Mouse (Mus musculus): ENCODE data around the gene Ift122.

The Ift122 gene

DNA sequence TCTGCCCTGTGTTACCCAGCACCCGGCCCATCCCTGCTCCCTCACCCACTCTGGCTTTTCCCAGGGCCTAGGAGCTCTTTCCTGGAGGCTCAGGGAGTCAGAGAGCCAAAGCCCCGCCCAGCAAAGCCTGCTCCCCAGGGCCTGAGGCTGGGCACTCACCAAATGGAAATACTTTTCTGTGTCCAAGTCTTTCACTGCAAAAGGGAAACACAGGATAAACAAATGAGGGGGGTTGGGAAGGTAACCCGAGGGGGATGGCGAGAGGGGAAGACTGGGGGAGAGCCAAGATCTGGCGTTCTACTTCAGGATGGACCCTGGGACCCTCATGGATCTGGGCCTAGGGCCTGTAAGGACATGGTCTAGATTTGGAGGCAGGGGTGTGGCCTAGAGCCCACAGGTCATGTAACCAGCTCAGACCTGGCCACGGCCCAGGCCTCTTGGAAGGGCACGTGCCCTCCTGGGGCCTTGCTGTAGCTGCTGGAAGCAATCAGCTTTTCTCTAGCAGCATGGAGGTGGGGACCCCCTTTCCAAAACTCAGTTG, 106.0 kb downstream of the Ift122 start:
- peak in 1 of 2 experiments; percentile 60 for DNase-seq (ENCODE audit: low spot score in 2 of 2)

DNA sequence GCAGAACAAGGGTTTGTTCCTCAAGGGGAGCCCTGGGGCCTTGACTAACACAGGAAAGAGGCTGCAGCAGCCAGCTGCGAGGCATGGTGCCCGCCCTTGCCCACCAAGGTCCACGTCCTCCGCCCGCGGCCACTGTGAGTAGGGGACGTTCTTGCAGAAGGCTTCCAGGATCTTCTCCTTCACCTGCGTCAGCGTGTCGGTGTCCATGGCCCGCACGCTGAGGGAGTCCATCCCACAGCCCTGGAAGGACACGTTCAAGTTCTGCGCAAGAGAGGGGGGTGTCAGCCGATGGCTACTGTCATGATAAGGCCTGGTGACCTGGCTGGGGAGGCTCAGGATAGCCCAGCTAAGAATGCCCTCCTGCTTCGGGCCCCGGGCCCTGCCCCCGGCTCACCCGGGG, 107.1 kb downstream of the Ift122 start:
- no peak for DNase-seq (ENCODE audit: low spot score in 2 of 2)

DNA sequence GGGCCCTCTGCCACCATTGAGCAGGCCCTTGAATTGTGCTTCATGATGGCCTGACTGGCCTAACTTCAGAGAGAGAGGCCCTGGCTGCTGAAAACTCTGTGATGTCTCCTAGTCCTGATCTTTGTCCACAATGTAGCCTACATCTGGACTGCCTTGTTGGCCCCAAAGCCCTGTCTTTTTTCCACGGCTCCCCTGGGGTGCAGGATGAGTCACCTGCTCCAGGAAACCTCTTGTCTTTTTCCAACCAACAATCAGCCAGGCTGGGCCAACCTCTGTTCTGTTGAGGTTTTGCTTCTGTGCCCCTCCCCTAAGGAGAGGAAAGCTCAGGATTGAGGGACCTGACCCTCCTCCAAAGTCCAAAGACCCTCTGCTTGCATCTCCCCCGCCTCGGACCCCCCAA, 108.5 kb downstream of the Ift122 start:
- no peak for DNase-seq (ENCODE audit: low spot score in 2 of 2)

DNA sequence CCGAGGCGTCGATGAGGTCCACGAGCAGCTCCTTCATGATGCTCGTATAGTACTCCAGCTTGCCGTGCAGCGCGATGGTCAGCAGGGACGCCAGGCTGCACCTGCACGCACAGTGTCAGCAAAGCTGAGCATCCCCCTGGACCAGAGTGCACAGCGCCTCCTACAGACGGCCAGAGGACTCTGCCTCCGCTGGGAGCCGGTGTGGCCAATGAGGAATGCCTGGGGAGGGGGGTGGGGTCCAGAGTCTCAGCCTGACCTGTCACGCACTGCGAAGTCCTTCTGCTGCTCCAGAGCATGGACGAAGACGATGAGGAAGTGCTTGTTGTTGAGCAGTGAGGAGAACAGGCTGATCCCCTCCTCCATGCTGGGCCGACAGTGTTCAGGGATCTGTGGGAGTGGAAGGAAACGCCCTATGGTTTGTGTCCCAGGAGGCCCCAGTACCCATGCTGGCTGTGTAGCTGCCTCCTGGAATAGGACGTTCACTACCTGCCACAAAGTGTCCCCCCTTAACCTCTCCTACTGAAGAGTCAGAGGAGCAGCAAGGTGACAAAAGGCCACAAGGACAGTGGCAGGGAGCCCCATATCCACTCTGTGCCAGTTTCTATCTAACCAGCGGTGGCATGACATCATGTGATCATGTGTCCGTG, 109.3 kb downstream of the Ift122 start:
- DNase-seq (ENCODE audit: low spot score in 2 of 2) = no peak

DNA sequence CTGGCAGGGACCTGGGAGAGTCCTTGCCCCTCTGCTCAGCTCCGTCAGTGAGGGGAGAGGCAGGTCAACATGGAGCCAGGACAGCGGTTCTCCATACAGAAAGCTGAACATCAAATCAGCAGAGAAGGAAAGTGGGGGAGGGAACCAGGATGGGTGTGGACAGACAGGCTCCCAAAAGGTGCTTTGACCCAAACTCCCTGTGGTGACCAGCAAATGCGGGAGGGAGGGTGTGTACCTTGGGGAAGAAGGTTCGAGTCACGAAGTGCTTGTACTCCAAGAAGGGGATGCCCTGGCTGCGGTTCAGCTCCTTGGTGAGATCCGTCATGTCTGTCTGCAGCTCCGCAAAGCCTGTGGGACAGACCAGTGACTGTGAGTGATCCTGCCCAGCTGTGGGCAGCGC, 110.4 kb downstream of the Ift122 start:
- DNase-seq (ENCODE audit: low spot score in 2 of 2) = no peak

DNA sequence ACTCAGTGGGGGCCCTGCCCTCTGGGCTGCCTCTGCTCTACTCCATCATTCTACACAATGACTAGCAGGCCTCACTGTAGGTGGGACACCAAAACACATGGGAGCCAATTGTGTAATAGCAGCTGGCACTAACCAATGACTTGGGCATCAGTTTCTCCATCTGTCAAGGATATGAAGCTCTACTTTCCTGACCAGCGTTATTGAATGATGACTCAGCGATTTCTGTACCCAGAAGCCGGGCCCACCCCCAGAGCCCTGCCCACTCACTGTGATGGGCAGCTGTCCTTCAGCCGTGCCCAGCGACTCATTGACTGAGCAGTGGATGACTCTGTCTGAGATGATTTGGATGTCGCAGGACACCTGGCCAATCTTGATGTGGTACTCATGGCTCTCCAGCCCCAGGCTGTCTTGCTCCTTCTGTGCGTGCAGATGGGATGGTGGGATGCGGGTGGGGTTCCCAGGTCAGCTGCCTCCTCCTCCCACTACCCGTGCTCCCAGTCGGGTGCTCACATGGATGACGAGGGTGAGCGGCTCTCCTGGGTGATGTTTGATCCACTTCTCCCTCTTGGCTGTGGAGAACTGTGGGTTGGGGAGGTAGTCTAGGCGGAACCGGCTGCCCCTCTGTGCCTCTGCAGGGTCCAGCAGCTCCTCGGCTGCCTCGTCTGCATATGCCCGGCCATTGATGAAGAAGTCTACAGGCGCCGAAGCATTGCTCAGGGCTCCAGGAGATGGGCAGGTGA, 113.1 kb downstream of the Ift122 start:
- no peak for DNase-seq (ENCODE audit: low spot score in 2 of 2)

DNA sequence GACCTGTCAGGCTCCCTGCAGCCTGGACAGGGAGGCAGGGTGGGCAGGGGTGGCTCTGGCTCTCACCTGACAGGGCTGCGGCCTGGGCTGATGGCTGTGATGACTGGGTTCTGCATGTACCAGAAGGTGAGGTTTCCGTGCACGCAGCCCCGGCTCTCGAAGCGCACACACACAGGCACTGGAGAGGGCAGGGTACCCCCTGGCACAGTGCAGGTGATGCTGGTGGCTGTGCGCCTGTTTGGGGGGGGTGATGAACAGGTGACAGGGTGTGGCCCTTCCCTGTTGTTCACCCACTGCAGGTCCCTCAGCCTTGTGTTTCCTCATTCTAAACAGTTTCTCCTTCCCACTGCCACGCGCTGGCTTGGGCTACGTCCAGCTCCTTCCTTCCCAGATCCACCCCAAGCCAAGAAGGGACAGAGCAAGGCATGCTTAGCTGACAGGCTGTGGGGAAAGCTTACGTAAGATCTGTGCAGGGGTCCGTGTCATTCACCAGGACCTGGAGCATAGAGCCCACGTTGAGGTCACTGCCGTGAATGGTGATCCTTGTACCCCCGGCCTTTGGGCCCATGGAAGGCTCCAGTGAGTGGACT, 114.1 kb downstream of the Ift122 start:
- no peak for DNase-seq (ENCODE audit: low spot score in 2 of 2)

DNA sequence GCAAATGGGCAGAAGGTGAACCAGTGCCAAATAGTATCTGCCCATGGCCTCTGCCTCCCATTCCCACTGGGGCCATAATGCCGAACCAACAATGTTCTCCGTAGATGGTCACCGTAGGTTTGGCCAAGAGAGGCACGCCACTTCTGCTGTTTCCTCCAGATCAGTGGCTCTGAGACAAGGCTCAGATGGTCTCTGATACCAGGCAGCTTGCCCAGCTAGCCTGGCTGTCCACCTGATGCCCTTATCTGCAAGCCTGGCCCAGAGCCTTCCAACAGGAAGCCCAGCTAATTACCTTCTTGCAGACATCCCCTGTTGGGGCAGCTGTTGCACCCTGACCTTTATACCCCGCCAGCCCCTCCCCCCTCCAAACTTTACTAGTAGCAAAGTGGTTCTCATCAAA, 114.8 kb downstream of the Ift122 start:
- no peak for DNase-seq (ENCODE audit: low spot score in 2 of 2)

DNA sequence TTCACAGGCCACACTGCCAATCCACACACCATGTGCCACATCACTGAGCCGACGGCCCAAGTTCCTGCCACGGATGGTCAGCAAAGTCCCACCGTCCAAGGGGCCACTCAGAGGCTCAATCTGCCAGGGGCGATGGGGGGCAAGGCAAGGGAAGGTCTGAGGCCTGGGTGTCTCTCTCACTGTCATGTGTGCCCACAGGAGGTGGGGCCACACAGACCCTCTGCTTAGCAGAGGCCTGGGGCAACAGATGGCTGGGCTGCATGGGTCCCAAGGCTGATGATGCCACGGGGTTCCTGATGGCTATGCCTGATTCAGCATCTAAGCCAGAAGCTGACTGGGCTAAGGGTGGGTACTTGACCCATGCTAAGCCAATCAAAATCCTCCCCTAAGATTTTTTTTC, 115.4 kb downstream of the Ift122 start:
- DNase-seq (ENCODE audit: low spot score in 2 of 2) = no peak

DNA sequence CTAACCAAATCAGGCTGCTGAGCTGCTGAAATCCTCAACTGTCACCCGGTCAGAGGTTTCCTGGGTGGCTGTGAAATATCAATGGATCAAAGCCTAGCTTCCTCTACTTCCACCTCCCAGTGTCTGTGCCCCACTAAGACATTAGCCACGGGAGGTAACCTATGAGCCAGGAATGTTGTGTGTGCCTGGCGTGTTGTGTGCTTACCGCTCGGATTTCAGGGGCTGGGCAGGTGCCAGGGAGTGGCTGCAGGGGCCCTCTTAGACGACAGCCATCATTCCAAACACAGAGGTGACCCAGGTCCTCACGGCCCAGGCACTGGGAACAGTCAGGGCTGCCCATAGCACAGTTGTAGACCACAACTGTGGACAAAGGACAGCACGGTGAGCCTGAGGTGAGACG, 115.8 kb downstream of the Ift122 start:
- no peak for DNase-seq (ENCODE audit: low spot score in 2 of 2)

DNA sequence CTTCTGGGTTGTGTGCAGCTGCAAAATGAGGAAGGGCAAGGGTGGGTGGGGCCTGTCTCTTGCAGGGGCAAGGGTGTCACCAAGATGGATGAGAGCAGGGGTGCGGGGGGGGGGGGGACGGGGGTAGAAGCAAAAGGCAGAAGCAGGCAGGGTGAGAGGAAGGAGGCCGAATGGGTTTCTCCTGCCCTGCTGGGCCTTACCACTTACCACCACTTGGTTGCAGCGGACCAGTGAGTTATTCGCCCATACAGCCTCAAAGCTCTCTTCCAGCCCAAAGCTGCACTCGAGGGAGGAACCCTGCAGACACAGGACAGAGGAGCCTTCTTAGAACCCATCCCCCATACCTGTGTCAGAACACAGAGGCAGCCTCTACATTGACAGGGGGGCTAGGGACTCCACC, 116.7 kb downstream of the Ift122 start:
- DNase-seq (ENCODE audit: low spot score in 2 of 2) = no peak

DNA sequence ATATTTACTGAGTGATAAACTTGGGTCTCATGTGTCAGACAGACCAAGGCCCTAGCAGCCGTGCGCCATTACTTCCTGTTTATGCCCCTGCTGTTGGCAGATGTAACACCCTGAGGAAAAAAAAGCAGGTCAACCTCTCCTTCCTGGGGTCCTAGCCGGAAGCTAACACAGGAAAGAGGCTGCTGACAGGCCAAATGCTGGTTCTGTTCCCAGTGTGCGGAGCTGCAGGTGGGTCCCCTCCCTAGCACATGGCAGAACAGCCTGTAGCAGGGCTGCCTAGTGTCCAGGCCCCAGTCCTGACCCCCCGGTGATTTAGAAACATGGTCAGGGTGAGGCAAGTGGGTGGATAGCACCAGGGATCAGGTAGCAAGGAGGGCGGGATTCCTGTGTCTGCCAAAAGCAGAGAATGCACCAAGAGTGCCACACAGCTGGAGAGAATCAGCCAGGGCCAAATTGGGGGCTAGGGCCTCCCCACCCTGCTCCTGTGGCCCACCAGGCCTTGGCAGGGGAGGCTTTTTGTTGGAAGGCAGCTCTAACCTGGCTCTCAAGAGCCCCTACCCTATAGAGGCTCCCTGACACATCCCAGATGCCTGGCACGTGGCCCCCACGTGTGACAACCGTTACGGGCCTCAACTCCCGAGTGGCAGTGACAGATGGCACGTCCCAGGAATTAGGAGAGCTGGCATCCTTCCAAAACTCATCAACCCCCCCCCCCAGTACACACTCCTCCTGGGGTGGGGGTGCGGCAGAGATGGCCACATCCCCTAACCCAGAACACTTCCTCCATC, 118.2 kb downstream of the Ift122 start:
- no peak for DNase-seq (ENCODE audit: low spot score in 2 of 2)

DNA sequence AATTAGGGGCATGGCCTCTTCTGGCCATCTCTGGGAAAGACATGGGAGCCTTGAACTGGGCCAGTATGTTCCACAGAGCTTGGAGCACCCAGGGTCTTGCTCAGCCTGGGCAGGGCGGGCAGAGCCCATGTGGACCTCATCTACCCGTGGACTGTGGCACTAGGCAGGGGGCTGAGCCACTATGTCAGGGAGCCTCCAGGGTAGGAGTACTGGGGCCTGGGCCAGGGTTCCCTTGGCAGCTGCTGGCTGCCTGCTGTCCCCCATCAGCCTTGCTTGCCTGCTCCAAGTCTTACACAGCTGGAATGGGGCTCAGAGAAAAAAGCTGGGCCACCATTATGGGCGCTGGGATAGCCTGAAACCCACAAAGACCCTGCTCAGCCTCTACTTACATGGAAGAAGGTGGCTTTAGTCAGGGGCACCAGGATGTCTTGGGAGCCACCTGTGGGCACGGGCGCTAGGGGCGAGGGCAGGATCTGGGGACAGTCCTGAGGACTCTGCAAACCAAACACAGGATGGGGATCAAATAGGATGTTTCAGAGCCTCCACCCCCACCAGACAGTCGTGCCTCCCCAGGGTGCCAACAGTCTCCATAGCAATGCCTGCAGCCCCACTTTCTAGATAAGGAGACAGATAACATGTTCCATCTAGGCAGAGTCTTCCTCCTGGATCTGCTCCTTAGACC, 119.0 kb downstream of the Ift122 start:
- DNase-seq (ENCODE audit: low spot score in 2 of 2) = no peak

DNA sequence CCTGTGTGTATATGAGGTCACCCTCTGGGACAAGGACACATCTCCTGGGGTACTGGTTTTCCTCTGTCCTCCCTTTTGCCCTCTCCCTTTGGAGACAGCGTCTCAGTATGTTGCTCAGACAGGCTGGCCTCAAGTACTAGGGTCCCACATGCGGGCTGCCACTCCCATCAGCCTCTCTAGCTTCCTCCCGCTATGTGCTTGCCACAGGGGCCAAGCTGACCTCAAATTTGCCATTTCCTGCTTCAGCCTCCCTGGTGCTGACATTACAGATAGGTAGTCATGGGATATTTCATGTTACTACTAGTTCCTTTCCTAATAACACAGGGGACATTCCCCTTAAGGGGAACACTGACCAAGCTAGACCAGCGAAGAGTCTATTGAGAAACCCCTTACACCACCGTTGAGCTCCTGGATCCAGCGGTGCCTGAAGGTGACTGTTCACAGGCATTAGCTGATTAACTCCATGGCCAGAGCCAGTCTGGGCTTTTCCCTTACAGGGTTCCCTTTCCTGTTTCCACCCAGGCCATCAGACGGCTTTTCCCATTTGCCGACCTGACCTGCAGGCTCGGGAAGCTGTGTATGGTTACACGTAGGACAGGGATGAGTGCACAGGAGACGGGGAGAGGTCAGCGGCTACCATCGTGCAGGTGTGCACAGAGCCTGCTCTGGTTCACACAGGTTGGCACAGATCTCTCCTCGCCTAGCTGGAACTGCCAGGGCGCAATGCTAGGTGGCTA, 120.0 kb downstream of the Ift122 start:
- no peak for DNase-seq (ENCODE audit: low spot score in 2 of 2)

DNA sequence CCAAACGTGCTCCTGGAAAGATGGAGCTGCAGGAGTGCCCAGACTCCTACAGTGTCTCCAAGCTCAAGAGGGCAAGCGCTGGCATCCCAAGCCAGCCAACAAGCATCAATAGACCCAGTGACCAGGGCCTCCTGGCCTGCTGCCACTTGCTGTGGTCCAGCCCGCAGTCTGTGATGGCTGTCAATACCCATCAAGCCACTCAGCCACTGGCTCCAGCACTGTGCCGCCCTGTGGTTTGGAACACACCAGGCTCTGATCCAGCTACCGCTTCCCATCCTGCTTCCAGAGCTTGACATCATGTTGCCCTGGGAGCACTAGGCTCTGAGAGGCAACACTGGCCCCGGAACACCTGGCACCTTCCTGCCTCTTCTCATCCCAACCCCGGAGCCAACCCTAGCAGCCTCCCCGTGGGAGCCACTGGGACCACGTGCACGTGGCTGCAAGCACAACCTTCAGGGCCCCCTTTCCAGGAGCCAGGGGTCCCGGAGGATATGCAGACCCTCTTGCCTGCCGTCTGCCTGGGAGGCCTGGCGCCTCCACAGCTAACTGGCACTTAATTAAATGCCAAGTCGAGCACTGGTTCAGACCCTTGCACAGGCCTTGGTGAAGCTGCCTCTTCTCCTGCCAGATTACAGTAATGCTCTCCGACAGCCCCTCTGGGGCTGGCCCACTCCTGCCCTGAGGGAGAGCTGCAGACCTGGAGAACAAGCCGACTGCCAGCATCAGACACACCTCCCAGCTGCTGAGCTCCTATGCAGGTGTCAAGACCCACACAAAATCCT, 120.8 kb downstream of the Ift122 start:
- DNase-seq (ENCODE audit: low spot score in 2 of 2) = no peak

DNA sequence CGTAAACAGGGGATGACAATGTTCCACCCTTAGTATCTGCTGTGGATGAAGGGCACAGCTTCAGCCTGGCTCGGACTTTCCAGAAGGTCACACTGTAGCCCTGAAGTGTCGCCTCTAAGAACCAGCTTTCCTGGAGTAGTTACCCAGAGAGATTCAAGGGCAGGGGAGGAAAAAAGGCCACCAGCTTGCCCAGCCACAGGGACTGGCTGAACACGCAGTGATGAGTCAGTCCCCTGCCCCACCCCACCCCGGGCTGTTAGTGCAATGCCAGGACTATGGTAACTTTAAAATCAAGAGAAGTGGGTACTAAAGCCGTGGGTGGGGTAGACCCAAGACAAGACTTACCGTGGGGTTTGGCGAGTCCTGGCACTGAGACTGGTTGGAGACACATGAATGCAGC, 122.3 kb downstream of the Ift122 start:
- no peak for DNase-seq (ENCODE audit: low spot score in 2 of 2)

Measured in urinary bladder, adult 18-20 months (tissue).